Mouse (Mus musculus) hematopoietic stem cell, adult 5-6 weeks (primary cell): Measurements from ENCODE around the gene Gm6169. TPM values are rescaled to one million over a fixed set of nuclear protein-coding genes. Genes with fewer than 3 reads are reported as not detected.
"Not testable (repeated sequence)": the region's sequence is repeated elsewhere in the genome, so short reads cannot be mapped to it uniquely, and the experiment has no call there.

Experiments
- ATAC-seq, 2 experiments: fragments of 125-278 bp in 1 of 2; replicated peaks in 1 of 2; 2 replicates each; pipeline ENCODE4 v1.8.0; 2016 to 2017; ENCODE audit warnings: inconsistent platforms in 2 of 2, mild to moderate bottlenecking in 2 of 2, moderate number of reproducible peaks in 2 of 2, low read depth in 1 of 2, moderate TSS enrichment in 1 of 2; ENCODE audit not compliant: low FRiP score in 2 of 2, poor library complexity in 2 of 2, severe bottlenecking in 2 of 2, insufficient read depth in 1 of 2, low TSS enrichment in 1 of 2
- total RNA-seq: library from RNA; stranded (forward); fragments of 172-1452, 232-1000 nt; gene quantifications from 2 replicates; pipeline ENCODE4 v1.2.3, GENCODE M21; 2017

The Gm6169 gene
- total RNA-seq, result 1.9 and 2.4 TPM in 2 replicates

GRCm38 (mm10) chr13:97099187-97099852 lies at the start of gene Gm6169:
Gm6169 (minus strand) TSS chr13:97099237.
- ATAC-seq, result peak; percentile 65 to 74

GRCm38 (mm10) chr13:97145834-97146233 lies 46.8 kb upstream of the Gm6169 start:
- ATAC-seq, result peak; percentile 62 to 72; a peak in 3 of 4 replicates

GRCm38 (mm10) chr13:97142321-97142720 lies 43.3 kb upstream of the Gm6169 start:
- ATAC-seq, result no peak

DNA sequence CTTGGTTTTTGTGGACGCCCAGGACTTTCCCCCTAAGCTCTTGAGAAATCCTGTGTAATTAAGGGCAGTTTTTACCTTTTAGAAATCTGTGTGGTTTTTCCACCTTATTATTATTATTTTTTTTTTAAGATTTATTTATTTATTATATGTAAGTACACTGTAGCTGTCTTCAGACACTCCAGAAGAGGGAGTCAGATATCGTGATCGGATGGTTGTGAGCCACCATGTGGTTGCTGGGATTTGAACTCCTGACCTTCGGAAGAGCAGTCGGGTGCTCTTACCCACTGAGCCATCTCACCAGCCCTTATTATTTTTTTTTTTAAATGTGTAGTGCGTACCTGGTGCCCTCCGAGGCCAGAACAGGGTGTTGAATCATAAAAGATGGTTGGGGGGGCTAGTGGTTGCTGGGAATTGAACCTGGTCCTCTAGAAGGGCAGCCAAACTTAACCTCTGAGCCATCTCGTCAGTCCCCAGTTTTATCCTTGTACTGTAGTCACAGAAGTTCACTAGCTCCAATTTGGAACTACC lies 39.4 kb upstream of the Gm6169 start:
- ATAC-seq, result not testable (repeated sequence)

- ATAC-seq, result peak; percentile 99 to 100
Measured at GRCm38 (mm10) chr13:97137466-97138400, 38.7 kb upstream of the Gm6169 start, which contains the start of the genes Gfm2 and Nsa2. Gfm2 (plus strand) TSS chr13:97137937. Nsa2 (minus strand) TSS chr13:97137937.

- ATAC-seq, result 0 out of 4 replicates have a peak, but pooled peaks of 1 of the 2 experiments have one; percentile 17
Measured at GRCm38 (mm10) chr13:97130413-97130812, 31.4 kb upstream of the Gm6169 start.

- ATAC-seq, result not testable (repeated sequence)
Measured at GRCm38 (mm10) chr13:97129654-97130053, 30.6 kb upstream of the Gm6169 start.

DNA sequence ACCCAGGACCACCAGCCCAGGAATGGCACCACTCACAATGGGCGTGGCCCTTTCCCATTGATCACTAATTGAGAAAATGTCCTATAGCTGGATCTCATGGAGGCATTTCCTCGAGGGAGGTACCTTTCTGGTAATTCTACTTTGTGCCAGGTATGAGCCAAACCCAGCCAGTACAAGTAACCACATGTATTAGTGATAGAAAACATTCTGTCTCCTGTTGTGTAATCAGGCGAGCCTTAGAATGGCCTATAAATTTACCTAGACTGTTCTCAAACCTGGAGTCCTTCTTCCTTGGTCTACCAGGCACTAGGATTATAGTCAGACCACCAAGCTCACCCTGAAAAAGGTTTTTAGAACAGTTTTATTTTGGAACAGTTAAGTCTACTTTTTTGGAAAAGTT lies 22.3 kb upstream of the Gm6169 start:
- ATAC-seq, result no peak

- ATAC-seq, result no peak
Measured at GRCm38 (mm10) chr13:97109046-97109445, 10.0 kb upstream of the Gm6169 start.

DNA sequence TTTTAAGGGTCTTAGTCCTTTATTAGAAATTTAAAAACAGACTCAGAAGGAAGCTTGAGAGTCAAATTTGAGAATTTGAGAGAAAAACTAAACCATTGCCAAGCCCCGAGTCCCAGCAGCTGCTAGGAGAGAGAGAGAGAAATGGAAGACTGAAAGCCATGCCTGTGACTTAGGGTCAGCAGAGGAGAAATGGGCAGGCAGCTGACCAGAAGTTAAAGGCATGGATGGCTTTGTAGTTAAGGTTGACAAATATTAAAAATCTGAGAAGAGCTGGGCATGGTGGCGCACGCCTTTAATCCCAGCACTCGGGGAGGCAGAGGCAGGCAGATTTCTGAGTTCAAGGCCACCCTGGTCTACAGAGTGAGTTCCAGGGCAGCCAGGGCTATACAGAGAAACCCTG lies 8.7 kb upstream of the Gm6169 start:
- not testable (repeated sequence) for ATAC-seq

- ATAC-seq, result no peak
Measured at GRCm38 (mm10) chr13:97104996-97105395, 6.0 kb upstream of the Gm6169 start.

DNA sequence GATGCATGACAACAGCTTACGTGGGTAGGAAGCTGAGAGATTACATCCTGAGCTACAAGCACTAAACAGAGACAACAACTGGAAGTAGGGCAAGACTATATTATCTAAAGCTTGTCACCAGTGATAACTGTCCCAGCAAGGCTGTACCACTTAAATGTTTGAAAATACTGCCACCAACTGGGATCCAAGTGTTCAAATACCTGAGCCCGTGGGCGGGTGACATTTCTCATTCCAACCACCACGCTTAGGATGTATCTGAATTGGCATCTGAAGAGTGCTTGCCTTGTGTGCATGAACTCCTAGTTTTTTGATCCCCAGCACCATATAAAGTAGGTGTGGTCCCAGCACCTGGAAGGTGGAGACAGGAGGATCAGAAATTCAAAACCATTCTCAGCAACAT lies 3.3 kb downstream of the Gm6169 start:
- no peak for ATAC-seq

DNA sequence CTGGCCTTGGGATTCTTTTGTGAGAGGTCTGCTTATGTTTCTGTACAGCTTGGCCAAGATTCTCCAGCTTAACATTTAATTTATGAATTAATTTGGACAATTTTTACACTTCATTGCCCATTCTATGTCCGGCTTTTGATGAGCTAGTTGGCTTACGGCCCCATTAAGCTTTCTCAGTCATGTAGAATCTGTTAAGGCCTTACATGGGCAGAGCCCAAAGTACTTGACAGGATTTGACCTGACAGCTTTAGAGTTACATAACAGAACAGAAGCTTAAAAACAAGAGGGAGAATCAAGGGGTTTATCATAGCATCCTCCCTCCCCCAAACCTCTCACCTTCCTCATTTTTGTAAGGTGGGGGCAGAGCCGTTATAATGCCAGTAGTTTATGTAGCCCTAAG lies 10.9 kb downstream of the Gm6169 start:
- no peak for ATAC-seq

DNA sequence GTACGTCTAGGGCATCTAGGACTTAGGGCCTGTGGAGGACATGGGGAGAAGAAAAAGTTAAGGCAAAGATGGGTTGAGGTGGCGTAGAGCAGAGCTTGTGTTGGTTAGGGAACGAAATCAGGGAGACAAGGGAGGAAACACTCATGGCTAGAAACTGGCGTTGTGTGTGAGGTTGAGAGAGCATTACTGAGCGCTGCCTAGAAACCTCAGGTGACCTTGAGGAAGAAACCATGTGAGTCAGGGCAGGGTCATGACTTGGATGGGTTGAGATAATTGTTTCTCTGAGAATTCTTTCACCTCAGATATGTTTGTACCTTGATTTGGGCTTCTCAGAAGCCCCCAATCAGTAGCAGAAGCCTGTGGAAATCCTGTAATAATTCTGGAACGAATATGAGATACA lies 11.6 kb downstream of the Gm6169 start:
- ATAC-seq, result no peak

- ATAC-seq, result no peak
Measured at GRCm38 (mm10) chr13:97086316-97086715, 12.7 kb downstream of the Gm6169 start.

DNA sequence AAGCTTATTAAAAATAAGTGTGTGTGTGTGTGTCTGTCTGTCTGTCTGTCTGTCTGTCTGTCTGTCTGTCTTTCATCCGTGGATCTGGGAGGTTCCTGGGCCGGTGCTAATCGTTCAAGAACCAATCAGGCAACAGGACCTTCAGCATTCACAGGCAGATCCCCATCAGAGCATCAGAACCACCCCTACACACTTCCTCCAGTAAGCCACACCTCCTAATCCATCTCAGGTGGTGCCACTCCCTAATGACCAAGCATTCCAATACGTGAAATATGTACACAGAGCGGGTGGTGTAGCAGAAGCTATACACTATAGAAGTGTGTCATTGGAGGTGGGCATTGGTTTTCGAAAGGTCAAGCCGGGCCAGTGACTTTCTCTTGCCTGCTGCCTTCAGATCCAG lies 16.6 kb downstream of the Gm6169 start:
- ATAC-seq, result no peak

DNA sequence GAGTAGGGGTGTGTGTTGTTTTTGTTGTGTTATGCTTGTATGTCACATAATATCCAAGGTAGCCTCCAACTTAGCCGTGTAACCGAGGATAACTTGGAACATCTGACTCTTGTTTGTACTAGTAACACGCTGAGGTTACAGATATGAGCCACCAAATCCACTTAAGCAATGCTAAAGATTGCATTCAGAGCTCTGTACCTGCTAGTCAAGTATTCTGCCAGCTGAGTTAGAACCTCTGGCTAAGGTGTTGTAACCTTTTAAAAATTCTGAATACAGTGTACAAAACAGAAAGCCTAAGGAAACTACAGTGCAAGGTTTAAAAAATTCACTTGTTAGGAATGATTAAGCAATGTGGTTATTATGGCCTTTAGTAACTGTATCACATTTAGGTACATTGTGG lies 18.4 kb downstream of the Gm6169 start:
- no peak for ATAC-seq

DNA sequence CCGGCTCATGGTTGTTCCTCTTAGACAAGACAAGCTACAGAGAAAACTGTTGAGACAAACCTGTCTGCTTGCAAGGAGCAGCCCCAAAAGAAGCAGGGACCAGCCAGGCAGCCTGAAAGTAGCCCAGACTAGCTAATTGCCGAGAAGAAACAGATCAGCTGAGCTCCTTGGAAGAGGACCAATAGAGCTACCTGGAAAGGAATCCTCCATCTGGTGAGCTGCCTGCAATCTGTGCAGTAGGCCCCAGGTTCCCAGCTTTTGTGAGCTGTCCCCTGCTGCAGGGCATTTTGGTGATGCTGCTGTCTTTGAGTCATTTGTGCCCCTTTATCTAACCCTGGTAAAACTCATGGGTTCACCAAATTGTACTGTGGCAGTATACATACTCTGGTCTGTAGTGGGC lies 18.8 kb downstream of the Gm6169 start:
- ATAC-seq, result no peak
